Mouse (Mus musculus) granulocyte monocyte progenitor cell, adult 5-6 weeks (primary cell): Measurements from ENCODE around the gene Bmyc. TPM values are rescaled to one million over a fixed set of nuclear protein-coding genes. Genes with fewer than 3 reads are reported as not detected.
"Not testable (repeated sequence)": the region's sequence is repeated elsewhere in the genome, so short reads cannot be mapped to it uniquely, and the experiment has no call there.

Source experiments
- ATAC-seq: replicated peaks from 2 replicates; pipeline ENCODE4 v1.8.0; 2016; ENCODE audit warnings: mild to moderate bottlenecking, moderate TSS enrichment, inconsistent platforms; ENCODE audit not compliant: poor library complexity, severe bottlenecking
- total RNA-seq, 2 experiments: library from RNA; stranded (forward) in 1 of 2; stranded (reverse) in 1 of 2; fragments of 200-712, 200-1000 nt in 1 of 2; fragments of >200 nt in 1 of 2; fragmentation: Nextera tagmentation in 1 of 2; gene quantifications; 2 replicates each; pipeline ENCODE4 v1.2.3; 2014 to 2017

Bmyc gene
- total RNA-seq (2014; fragmentation: Nextera tagmentation) (12.2 and 20.9 TPM in 2 replicates), total RNA-seq (2017) (4.9 and 9.2 TPM in 2 replicates)

- ATAC-seq, result peak; percentile 88
Measured at GRCm38 (mm10) chr2:25706643-25707481, at the start of gene Bmyc. TSS of gene Bmyc (plus strand) at chr2:25706739.

DNA sequence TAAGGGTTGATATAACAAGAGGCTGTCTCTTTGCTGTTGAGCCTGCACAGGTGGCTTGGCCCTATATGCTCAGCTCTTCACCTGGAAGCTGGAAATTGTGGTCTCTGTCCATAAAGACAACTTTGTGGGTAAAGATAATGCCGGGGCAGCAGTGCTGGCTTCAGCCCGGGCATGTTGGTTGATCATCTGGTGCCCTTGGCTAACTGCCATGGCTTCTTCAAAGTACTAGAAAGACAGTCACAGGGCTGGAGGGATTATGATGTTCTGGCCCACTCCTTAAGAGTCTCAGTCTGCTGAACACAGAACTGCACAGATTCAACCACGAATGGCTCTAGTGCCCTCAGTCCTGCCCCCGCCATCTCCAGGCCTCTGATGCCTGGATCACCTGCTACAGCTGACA is 49.3 kb upstream of the Bmyc start:
- no peak for ATAC-seq

- ATAC-seq, result no peak
Measured at GRCm38 (mm10) chr2:25657652-25658051, 48.9 kb upstream of the Bmyc start, which contains the start of gene Lcn5. TSS of gene Lcn5 (plus strand) at chr2:25657952.

- ATAC-seq, result no peak
Measured at GRCm38 (mm10) chr2:25660279-25660678, 46.3 kb upstream of the Bmyc start.

DNA sequence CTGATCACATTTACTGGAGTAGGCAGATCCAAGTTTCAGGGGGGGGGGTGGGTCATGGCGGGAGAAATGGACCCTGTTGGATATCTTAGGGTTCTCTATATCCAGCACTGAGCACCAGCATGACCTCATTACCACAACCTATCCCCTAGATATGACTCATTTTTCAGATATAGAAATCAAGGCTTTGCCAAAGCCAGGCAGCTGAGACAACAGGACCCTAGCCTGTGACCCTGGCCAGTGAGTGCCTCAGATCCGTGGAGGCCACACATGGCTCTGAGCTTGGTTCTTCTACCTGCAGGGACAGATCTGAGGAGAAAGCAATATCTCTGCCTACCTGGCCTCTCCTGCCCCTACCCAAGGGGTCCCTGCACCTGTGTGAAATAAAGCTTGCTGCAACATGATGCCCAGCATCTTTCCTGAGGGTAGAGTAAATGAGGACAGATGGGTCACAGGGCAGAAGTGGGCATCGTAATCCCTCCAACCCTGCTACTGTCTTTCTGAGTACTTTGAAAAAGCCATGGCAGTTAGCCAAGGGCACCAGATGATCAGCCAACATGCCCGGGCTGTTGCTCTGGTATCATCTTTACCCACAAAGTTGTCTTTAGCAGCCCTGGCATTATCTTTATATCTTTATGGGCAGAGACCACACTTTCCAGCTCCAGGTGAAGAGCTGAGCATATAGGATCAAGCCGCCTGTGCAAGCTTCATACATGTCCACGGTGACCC is 45.1 kb upstream of the Bmyc start:
- no peak for ATAC-seq

GRCm38 (mm10) chr2:25663511-25663910 is 43.0 kb upstream of the Bmyc start:
- 0 out of 2 replicates have a peak, but pooled peaks have one; percentile 27 for ATAC-seq

DNA sequence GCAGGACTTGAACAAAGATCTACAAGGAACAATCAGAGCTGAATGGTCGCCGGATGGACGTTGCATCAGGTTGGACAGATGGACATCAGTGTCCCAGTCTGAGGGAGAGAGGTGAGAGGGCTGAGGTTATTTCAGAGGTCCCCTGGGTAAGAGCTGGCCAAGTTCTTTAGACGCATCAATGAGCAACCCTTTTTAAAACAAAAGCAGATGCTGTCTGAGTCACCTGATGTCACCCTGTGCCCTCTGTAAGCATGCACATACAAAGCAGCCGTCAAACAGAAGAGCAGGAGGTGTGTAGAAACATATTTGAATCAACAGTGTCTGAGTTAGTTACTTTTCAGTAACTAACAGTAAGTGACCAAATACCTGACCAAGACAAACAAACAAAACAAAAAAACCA is 42.4 kb upstream of the Bmyc start:
- no peak for ATAC-seq

DNA sequence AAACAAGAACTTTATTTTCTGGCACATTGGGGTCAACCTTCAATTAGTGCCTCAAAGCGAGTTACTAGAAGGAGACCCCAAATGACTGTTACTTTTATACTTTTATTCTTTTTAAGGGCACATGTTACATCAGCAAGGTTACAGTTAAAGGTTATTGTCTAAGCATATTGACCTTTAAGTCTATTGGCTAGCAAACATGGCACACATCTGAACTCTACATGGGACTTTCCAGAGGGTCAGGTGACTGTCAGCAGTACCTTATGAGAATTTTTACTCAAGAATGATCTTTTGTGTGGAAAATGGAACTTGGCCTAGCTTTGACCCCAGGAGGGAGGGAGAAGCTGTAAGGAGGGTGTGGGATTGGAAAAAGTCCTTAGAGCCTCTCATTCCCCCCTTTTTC is 40.0 kb upstream of the Bmyc start:
- ATAC-seq, result no peak

- no peak for ATAC-seq
Measured at GRCm38 (mm10) chr2:25676486-25676885, 30.1 kb upstream of the Bmyc start, which contains the start of gene Lcn6. TSS of gene Lcn6 (plus strand) at chr2:25676786.

- no peak for ATAC-seq
Measured at GRCm38 (mm10) chr2:25679559-25679958, 27.0 kb upstream of the Bmyc start.

GRCm38 (mm10) chr2:25682426-25682825 is 24.1 kb upstream of the Bmyc start, which contains the start of gene Lcn10:
TSS of gene Lcn10 (plus strand) at chr2:25682726.
- no peak for ATAC-seq

- ATAC-seq, result no peak
Measured at GRCm38 (mm10) chr2:25686941-25687340, 19.6 kb upstream of the Bmyc start.

DNA sequence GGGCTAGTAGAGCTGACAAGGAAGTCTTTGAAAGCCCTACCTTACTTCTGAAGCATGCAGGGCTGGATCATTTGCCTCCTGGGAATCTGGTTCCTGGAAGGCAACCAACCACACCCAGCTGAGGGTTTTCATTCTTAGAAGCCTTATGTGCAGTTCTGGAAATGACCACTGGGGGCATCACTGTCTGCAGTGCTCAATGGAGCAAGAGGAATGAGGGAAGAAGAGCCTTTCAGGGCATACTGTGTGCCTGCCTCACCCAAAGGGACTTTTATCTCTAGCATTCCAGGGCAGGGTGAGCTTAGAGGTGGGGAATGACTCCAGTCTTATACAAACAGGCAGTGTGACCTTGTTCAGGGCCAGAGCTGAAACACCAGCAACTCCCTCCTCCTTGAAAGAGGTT is 11.9 kb upstream of the Bmyc start:
- ATAC-seq, result peak; percentile 75

DNA sequence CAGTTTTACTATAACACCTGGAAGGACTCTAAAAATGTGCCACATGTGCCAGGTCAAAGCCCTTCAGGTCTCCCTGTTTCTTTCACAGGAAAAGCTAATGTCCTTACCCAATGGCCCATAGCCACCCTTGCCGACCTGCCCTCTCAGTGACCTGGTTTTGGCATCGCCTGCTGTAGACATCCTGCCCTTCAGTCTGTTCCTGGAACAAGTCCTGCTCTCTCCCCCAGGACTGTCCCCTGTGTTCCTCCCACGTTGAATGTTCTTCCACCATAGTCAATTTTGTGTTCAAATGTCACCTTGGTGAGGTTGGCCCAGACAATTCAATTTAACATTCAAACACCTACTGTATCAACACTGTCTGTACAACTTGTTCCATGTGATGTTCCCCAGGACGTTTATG is 9.6 kb upstream of the Bmyc start:
- ATAC-seq, result no peak

DNA sequence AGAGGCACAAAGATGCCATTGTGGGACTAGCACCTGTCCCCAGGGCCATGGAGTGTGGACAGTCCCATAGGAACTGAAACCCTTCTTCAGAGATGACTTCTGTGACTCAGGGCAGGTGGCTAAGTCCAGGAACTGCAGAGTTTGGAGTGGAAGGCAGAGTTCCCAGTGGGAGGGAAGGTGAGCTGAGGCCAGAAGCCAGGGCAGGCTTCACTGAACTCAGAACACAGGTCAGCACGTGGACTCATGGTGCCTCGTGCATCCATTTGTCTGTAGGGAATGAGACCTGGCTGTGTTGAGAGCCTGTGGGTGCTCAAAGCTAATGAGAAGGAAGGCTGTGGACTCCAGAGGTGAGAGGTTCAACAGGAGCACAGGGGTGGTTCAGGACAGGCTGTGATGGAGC is 7.8 kb upstream of the Bmyc start:
- no peak for ATAC-seq

GRCm38 (mm10) chr2:25699743-25700142 is 6.8 kb upstream of the Bmyc start, which contains the start of gene Obp2a:
TSS of gene Obp2a (plus strand) at chr2:25700043.
- not testable (repeated sequence) for ATAC-seq

DNA sequence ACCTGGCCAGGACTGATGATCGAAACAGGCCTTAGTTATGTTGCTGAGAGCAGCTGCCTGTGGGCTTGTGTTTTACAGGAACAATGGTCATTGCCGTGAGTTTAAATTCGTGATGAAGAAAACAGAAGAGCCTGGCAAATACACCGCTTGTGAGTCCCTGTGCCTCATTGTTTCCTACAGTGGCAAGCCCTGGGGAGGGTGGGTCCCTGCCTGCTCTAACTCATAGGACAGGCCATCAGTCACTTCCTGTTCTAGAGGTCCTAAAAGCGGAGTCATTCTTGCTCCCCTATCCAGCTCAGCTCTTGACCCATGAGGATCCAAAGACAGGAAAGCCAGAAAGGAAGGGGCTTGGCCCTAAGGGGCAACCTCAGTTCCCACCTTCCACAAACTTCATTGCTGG is 5.5 kb upstream of the Bmyc start:
- ATAC-seq, result no peak

DNA sequence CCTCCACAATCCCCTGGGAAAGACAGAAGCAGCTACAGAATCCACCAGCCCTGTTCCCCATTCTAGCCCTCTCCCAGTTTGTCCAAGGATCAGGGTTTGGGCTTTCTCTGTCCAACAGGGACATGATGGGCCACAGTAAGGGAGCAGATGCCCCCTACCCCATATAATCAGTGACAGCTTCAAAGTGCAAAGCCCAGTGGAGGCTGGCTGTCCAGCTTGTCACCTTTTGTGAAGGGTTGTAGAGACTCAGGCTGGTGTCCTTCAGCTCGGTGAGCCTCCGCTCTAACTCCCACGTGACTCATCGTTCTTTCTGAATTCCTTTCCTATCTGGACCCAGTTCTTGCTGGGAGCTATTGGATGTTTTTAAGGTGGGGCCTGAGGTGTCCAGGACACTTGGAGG is 2.8 kb upstream of the Bmyc start:
- ATAC-seq, result no peak

DNA sequence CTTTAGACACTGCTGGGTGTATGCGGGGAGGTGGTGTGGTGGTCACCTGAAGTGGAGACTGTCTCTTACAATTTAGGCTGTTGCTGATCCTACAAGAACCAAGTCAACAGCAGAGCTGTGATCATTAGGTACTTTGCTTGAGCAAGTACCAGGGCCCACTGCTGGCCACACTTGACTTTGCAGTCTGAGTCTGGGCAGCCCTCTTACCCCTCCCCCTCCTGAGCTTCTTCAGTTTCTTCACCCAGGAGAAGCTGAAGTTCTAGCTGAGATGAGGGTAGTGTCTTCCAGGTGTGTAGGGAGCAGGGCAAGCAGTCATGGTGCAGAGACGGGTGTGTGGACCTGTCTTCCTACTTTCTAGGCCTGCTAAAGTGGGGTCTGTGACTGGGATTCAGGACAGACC is 1.6 kb downstream of the Bmyc start:
- peak; percentile 25; the same call in 1 of the 2 replicates for ATAC-seq

DNA sequence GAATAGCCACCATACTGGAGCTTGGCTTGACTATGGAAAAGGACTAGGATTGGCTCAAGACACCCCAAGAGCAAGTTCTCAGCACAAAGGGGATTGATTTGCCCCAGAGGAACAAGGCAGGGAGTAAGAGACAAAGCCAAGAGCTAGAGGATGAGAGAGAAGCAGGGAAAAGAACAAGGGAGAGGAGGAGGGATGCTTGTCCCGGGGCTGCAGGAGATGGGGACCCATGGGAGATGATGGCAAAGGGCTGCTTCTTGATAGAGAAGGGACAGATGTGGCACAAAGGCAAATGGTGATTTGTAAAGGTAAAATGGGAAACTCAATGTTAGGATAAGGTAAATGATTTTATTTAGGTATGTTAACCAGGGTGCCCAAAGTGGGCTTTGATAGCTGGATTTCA is 2.5 kb downstream of the Bmyc start:
- not testable (repeated sequence) for ATAC-seq

- ATAC-seq, result not testable (repeated sequence)
Measured at GRCm38 (mm10) chr2:25709791-25710190, 3.3 kb downstream of the Bmyc start.
